Mouse (Mus musculus): Measurements from ENCODE around the gene Tnrc6b.
"Not testable (repeated sequence)": the region's sequence is repeated elsewhere in the genome, so short reads cannot be mapped to it uniquely, and the experiment has no call there.

Tnrc6b gene

GRCm38 (mm10) chr15:80850004-80850403 lies 138.9 kb downstream of the Tnrc6b start:
- no peak for DNase-seq (ENCODE audit: low read depth, low spot score)

GRCm38 (mm10) chr15:80850682-80851475 lies 139.8 kb downstream of the Tnrc6b start:
- no peak for DNase-seq (ENCODE audit: low read depth, low spot score)

- DNase-seq (ENCODE audit: low read depth, low spot score), result no peak
Observed at GRCm38 (mm10) chr15:80852122-80852521, 141.0 kb downstream of the Tnrc6b start.

GRCm38 (mm10) chr15:80852527-80852926 lies 141.4 kb downstream of the Tnrc6b start:
- not testable (repeated sequence) for DNase-seq (ENCODE audit: low read depth, low spot score)

- DNase-seq (ENCODE audit: low read depth, low spot score), result no peak
Observed at GRCm38 (mm10) chr15:80859366-80859765, 148.3 kb downstream of the Tnrc6b start.

- DNase-seq (ENCODE audit: low read depth, low spot score), result no peak
Observed at GRCm38 (mm10) chr15:80861302-80861701, 150.2 kb downstream of the Tnrc6b start.

- no peak for DNase-seq (ENCODE audit: low read depth, low spot score)
Observed at GRCm38 (mm10) chr15:80862027-80862426, 150.9 kb downstream of the Tnrc6b start.

- not testable (repeated sequence) for DNase-seq (ENCODE audit: low read depth, low spot score)
Observed at GRCm38 (mm10) chr15:80868603-80869002, 157.5 kb downstream of the Tnrc6b start.

GRCm38 (mm10) chr15:80874726-80875125 lies 163.6 kb downstream of the Tnrc6b start:
- DNase-seq (ENCODE audit: low read depth, low spot score), result no peak

GRCm38 (mm10) chr15:80876231-80876630 lies 165.1 kb downstream of the Tnrc6b start:
- no peak for DNase-seq (ENCODE audit: low read depth, low spot score)

GRCm38 (mm10) chr15:80884095-80884494 lies 173.0 kb downstream of the Tnrc6b start:
- DNase-seq (ENCODE audit: low read depth, low spot score), result no peak

GRCm38 (mm10) chr15:80886361-80887156 lies 175.4 kb downstream of the Tnrc6b start:
- DNase-seq (ENCODE audit: low read depth, low spot score), result no peak

- DNase-seq (ENCODE audit: low read depth, low spot score), result peak; percentile 51
Observed at GRCm38 (mm10) chr15:80892341-80892740, 181.2 kb downstream of the Tnrc6b start.

GRCm38 (mm10) chr15:80896741-80897140 lies 185.6 kb downstream of the Tnrc6b start:
- DNase-seq (ENCODE audit: low read depth, low spot score), result peak; percentile 81

GRCm38 (mm10) chr15:80897911-80898310 lies 186.8 kb downstream of the Tnrc6b start:
- DNase-seq (ENCODE audit: low read depth, low spot score), result no peak

GRCm38 (mm10) chr15:80899806-80900205 lies 188.7 kb downstream of the Tnrc6b start:
- DNase-seq (ENCODE audit: low read depth, low spot score), result no peak

GRCm38 (mm10) chr15:80901806-80902513 lies 190.8 kb downstream of the Tnrc6b start:
- no peak for DNase-seq (ENCODE audit: low read depth, low spot score)

- not testable (repeated sequence) for DNase-seq (ENCODE audit: low read depth, low spot score)
Observed at GRCm38 (mm10) chr15:80904776-80905175, 193.7 kb downstream of the Tnrc6b start.

- DNase-seq (ENCODE audit: low read depth, low spot score), result no peak
Observed at GRCm38 (mm10) chr15:80910183-80910582, 199.1 kb downstream of the Tnrc6b start.

GRCm38 (mm10) chr15:80910790-80911531 lies 199.8 kb downstream of the Tnrc6b start:
- no peak for DNase-seq (ENCODE audit: low read depth, low spot score)

- DNase-seq (ENCODE audit: low read depth, low spot score), result no peak
Observed at GRCm38 (mm10) chr15:80912175-80912574, 201.1 kb downstream of the Tnrc6b start.
